Mouse (Mus musculus) spleen, adult 12 weeks (tissue): ENCODE measurements around the gene Tstd3.
A peak's percentile ranks its signal among the peaks of the same experiment; 100 is the strongest.

Source experiments
- DNase-seq: peaks from one replicate; pipeline ENCODE4 v3.0.0; 2022; ENCODE audit warnings: low spot score

Gene Tstd3

DNA sequence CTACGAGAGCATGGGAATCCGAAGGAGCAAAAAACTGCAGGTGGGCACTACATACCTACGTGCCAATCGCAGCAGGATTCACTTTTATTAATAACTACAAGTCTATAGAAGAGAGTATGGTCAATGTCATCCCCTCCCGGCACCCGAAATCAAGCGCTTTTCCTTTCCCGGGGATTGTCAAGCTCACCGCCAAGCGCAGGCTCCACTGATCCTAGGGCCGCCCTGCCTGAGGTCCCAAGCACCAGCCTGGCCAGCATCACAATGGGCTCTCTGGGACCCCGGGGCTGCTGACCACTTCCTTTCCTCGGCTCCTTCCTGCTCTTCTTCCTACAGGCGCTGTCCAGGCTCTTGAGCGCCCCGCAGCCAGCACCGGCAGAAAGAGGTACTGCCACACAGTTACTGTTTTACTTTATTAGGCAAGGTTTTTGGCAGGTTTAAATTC, at the start of gene Tstd3, which contains the start of gene Usp45:
Tstd3 (minus strand) TSS at position 350 of the 442 bp plus-strand sequence.
Usp45 (plus strand) TSS at position 294 of the 442 bp plus-strand sequence.
- DNase-seq, result peak; percentile 67

DNA sequence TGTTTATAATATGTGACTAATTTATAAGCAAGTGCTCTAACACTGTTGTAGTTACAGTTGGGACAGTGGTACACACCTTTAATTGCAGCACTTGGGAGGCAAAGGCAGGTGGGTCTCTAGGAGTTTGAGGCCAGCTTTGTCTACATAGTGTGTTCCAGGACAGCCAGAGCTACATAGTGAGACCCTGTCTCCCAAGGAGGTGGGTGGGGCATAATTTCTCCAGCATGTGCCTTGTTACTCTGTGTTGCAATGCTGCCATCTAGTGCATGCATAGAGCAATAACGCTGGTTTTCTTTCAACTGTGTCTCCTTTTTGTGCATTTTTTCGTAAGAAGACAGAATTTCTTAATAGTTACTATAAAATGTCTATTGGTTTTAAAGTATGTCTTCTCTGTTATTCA, 47.0 kb upstream of the Tstd3 start:
- peak; percentile 15 for DNase-seq

- DNase-seq, result no peak
Observed at GRCm38 (mm10) chr4:21812635-21813034, 45.6 kb upstream of the Tstd3 start.

DNA sequence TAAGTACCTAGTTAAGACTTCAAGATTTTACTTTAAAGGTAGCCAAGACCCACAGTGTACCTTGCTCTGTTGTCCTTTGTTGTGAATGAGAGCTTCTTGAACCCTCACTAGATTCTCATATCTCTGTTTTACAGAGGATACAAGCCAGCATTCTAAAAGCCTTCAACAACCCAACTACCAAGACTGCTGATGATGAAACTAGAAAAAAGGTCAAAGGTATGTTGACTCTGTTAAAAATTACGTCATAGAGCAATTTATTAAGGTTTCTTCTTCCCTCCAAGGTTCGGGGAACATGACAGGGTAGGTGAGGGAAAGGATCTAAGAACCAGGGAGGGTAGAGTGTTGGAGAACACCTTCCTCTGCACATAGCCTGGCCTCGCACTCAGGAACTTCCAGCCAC, 43.6 kb upstream of the Tstd3 start:
- DNase-seq, result no peak

DNA sequence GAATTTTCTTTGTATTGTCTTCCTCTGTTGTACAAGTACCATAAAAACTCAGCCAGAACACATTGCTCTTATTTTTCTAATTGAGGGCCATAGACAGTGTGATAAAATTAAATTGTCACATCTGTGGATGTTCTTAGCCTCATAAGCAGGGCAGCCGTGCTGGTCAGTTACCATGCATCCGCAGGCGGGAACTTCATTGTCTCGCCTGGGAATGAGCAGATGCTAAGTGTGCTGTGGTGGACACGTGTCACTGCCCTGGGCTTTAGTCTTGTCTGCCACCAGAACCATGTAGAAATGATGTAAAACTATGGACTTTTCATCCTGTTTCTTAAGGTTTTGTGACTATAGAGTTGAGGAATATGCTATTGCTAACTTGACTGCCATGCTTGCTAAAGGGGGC, 40.2 kb upstream of the Tstd3 start:
- no peak for DNase-seq

- DNase-seq, result no peak
Observed at GRCm38 (mm10) chr4:21801620-21802019, 34.6 kb upstream of the Tstd3 start.

DNA sequence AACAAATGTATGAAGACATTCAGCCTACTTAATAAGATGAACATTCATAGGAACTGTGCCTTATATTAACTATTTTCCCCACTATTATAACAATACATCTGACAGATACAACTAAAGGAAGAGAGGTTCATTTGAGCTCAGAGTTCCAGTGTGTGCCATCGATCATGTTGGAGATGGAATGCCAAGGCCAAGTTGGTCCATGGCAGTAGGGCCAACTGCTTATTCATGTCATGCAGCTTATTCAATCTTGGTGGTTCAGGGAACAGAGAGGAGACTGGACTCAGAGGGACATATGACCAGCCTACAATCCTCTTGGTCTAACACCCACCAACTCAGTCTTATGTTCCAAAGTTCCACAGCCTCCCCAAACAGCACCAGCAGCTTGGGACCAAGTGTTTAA, 34.0 kb upstream of the Tstd3 start:
- DNase-seq, result no peak

- no peak for DNase-seq
Observed at GRCm38 (mm10) chr4:21793631-21794030, 26.6 kb upstream of the Tstd3 start.

DNA sequence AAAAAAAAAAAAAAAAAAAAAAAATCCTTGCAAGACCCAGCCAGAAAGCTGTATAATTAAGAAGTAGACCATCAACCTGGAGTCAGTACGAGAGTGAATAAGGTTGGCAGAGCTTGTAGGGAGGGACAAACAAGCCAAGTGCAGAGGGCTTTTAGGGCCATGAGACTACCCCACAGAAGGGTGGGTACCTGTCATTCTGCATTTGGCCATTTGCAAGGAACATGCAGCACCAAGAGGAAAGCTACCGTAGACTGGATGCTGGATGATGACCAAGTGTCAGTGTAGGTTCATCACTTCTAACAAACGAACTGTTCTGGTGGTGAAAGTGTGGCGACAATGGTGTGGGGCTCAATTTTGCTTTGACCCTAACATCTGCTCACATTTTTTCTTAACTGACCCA, 22.8 kb upstream of the Tstd3 start:
- no peak for DNase-seq

DNA sequence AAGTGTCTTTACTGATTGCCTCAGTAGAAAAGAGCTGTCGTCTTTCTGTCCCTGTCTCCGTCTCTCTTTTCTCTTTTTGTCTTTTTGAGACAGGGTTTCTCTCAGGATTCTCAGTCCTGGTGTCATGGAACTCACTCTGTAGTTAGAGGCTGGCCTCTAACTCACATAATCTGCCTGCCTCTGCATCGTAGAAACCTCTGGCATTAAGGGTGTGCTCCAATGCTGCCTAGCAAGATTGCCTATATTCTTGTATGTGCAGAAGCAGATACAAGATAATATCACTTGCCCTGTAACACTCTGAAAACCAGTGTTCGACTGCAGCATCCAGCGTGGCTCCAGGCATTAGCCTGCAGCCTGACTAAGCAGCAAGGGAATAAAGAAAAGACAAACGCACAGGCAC, 21.9 kb upstream of the Tstd3 start:
- DNase-seq, result no peak

DNA sequence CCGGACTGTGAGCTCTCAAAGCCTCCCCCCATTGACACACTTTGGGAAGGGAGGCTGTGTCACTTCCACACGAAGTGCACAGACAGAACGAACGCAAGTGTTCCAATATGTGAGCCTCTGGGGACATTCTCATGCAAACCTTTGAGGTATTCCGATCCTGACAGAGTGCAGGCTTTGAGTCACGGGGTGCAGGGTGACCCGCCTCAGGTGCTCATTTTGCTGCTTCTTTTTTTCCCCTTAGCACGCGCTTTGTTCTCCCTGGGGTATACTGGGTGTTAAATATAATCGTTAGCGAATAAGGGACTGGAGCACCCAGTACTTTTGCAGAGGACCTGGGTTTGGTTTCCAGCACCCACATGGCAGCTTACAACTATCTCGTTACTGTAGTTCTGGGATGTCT, 19.3 kb upstream of the Tstd3 start:
- DNase-seq, result no peak

DNA sequence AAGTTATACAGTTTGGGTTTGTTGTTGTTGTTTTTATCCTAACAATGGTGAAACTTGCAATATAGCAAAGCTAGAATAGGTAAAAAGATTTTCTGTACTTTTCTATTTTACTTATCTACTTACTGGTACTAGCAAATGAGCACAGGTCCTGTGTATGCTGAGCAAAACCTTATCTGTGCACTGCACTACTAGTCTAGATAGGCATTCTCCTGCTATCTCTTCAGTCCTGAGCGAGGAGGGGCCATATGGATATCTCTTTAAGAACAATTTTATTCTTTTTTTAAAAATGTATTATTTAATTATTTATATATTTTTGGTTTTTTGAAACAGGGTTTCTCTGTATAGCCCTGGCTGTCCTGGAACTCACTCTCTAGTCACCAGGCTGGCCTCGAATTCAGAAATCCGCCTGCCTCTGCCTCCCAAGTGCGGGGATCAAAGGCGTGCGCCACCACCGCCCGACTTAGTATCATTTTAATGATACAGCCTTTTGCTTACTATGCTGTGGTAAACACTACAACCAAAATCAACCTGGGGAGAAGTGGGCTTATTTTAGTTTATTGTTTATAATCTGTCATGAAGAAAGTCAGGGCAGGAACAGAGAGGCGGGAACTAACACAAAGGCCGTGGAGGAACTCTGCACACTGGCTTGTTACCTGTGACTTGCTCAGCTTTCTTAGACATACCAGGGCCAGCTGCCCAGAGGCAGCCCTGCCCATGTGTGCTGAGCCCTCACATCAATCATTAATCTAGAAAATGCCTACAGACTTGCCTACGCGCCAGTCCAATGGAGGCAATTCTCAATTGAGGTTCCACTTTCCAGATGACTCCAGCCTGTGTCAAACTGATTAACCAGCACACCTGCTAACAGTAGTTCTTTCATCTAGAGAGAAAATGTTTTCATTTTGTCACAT, 14.1 kb upstream of the Tstd3 start:
- no peak for DNase-seq

DNA sequence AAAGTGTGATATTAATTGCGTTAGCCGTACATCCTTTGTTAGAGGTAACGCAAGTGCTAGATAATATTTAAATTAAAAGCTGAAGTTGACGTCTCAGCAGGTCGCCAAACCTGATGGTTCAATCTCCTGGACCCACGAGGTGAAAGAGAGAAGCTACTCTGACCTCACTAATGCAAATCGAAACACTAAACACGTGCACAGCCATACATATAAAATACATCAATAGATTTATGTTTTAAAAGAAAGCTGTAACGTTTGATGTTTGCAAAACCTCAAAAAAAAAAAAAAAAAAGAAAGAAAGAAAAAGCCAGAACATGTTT, 9.9 kb upstream of the Tstd3 start:
- no peak for DNase-seq

DNA sequence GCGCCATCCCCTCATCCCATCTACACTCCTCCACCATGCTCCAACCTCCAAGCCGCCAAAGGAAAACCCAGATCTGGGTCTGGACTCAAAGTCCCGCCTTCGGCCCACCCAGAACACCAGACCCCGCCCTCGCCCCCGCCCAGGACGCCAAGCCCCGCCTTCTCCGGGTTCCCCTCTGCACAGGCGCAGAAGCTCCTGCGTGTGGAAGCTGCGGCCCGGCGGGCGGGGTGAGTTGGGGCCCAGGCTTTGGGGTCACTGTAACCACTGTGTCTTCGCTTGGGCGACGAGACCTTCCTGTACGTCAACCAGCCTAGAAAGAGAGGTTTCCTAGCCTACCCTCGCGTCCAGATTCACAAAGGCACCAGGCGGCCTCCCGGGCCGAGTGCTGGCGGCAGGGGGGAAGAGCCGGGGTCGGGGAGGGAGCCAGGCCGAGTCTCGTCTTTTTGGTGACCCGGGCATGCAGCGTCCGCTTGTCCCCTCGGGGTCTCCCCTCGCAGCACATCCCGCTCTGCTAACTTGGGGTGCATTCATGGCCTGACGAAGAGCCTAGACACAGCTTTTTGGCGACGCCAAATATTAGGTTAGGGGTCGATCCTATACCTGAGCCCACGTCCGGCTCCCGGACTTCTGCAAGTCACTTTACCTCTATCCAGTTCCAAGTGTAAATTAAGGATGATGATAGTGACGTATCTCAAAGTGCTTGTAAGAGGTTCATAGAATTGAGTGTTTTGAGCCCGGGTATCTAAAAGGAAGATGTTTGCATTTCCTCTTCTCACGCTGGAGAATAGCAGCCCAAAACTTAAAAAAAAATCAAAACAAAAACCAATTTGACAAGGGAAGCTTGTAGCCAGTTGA, 9.3 kb upstream of the Tstd3 start:
- DNase-seq, result peak; percentile 88

GRCm38 (mm10) chr4:21772306-21772705, 5.3 kb upstream of the Tstd3 start:
- no peak for DNase-seq

GRCm38 (mm10) chr4:21771064-21771463, 4.1 kb upstream of the Tstd3 start:
- no peak for DNase-seq

- DNase-seq, result no peak
Observed at GRCm38 (mm10) chr4:21766171-21766862, 695 bp downstream of the Tstd3 start.

- DNase-seq, result no peak
Observed at GRCm38 (mm10) chr4:21763827-21764226, 3.2 kb downstream of the Tstd3 start.

DNA sequence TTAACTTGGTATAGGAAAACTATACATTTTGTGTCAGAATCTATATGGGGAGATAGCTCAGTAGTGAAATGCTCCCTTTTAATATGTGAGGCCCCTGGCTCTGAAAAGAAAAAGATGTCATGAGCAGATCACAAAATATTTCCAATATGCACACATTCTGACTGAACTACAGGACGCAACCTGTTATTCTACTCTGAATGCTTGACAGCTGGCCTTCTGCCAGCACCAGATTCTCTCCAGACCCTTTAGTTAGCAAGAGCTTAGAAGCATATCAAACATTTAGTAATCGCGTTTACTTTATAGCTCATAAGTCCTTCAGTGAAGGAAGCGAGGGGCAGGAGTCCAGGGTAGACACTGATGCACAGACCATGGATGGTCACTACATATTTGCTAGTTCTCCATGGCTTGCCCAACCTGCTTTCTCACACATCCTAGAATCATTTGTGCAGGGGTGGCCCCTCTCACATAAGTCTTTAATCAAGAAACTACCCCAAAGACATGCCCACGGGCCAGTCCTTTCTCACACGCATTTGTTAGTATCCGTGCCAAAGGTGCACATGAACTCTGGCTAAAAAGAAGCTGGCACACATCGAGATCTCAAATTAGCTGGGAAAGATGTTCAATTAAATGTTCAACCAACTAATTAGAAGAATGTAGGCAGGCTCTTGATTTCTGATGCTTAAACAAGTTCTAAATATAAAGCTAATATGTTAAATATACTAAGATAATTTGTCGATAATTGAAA, 5.4 kb downstream of the Tstd3 start:
- DNase-seq, result no peak

- no peak for DNase-seq
Observed at GRCm38 (mm10) chr4:21758860-21759259, 8.2 kb downstream of the Tstd3 start.

- peak; percentile 37 for DNase-seq
Observed at GRCm38 (mm10) chr4:21755123-21755789, 11.8 kb downstream of the Tstd3 start.
